Mouse (Mus musculus) bone marrow macrophage, adult 2 months (primary cell): ENCODE measurements around the gene Elovl1.

Experiments
- CTCF ChIP-seq: IDR thresholded peaks from 2 replicates; pipeline ENCODE4 v1.5.1; 2012; ENCODE audit warnings: low read depth, mild to moderate bottlenecking, low read length, moderate library complexity
- POLR2A ChIP-seq: IDR thresholded peaks from 2 replicates; pipeline ENCODE4 v1.6.1; 2012; ENCODE audit warnings: mild to moderate bottlenecking, low read depth, low read length, borderline replicate concordance

GRCm38 (mm10) chr4:118383271-118383670, 44.6 kb upstream of the Elovl1 start:
- TF ChIP-seq POLR2A (no peak), CTCF (no peak)
